In genomic region chr1:183793913-183794445, GRCm38 (mm10) we compare ENCODE assay signal across 11 mouse cellular contexts.
DNase-seq lines count a peak whose midpoint lies in the region; ATAC-seq and TF ChIP-seq lines count a peak whose summit lies in the region.
"Had no signal": no experiment of that assay in that cellular context is flagged by ENCODE, and none has a peak within 500 bp of the region (broad histone marks: within the 10 kb centered on the region; RNA-seq: fewer than 3 reads in every experiment).

No protein-coding gene starts in this region.

- H3K27ac ChIP-seq in hindbrain, embryonic 16.5 days (ENCODE audit: low read depth, low read length), result no peak overlapping the region
- H3K27ac ChIP-seq in hindbrain, embryonic 12.5 days, result no peak overlapping the region
- H3K27ac ChIP-seq in lung, postnatal 0 days (ENCODE audit: low read length), result no peak overlapping the region
- H3K27ac ChIP-seq: liver, embryonic 12.5 days had no signal

- peaks cover 3% of the 10 kb centered on the region; the same call in 1 of the 2 replicates for H3K9me3 ChIP-seq in hindbrain, embryonic 16.5 days (ENCODE audit: control insufficient read depth, low read length)
- no peaks in the 10 kb centered on the region for H3K9me3 ChIP-seq in hindbrain, embryonic 12.5 days (replicated peaks)
- H3K9me3 ChIP-seq in lung, postnatal 0 days (ENCODE audit: low read length), result no peaks in the 10 kb centered on the region
- H3K9me3 ChIP-seq: liver, embryonic 12.5 days had no signal

- DNase-seq in retina, adult 2 months (ENCODE audit: low read depth, low spot score), result peak; percentile 6
- no peak for DNase-seq in retina, embryonic 14.5 days (ENCODE audit: low spot score)
- peak; percentile 4 to 23 for DNase-seq in frontal cortex, adult 2 months (ENCODE audit: extremely low spot score in 1 of 2, low spot score in 1 of 2)
- DNase-seq in right cerebral cortex, postnatal 25 days, result peak; percentile 10
- DNase-seq in cerebellum, adult 9-10 months, result no peak
- DNase-seq in lung, postnatal 0 days (ENCODE audit: low spot score), result no peak
- DNase-seq: kidney, postnatal 36 days had no signal

- H3K4me2 ChIP-seq in hindbrain, embryonic 16.5 days (ENCODE audit: low read length), result no peak overlapping the region
- no peak overlapping the region for H3K4me2 ChIP-seq in hindbrain, embryonic 12.5 days (replicated peaks)
- no peak overlapping the region for H3K4me2 ChIP-seq in lung, postnatal 0 days (replicated peaks; ENCODE audit: low read depth, low read length)
- H3K4me2 ChIP-seq: liver, embryonic 12.5 days had no signal

- H3K27me3 ChIP-seq in hindbrain, embryonic 16.5 days (replicated peaks; ENCODE audit: control insufficient read depth, insufficient read depth, low read length), result no peaks in the 10 kb centered on the region
- no peaks in the 10 kb centered on the region for H3K27me3 ChIP-seq in hindbrain, embryonic 12.5 days
- H3K27me3 ChIP-seq in lung, postnatal 0 days (replicated peaks; ENCODE audit: insufficient read depth, low read length), result no peaks in the 10 kb centered on the region
- H3K27me3 ChIP-seq: CH12.LX; liver, embryonic 12.5 days had no signal

- TF ChIP-seq CTCF in lung, postnatal 0 days (IDR thresholded peaks at IDR 0.05), result no peak

- H3K36me3 ChIP-seq in hindbrain, embryonic 16.5 days (ENCODE audit: control insufficient read depth, insufficient read depth, low read length), result no peaks in the 10 kb centered on the region
- no peaks in the 10 kb centered on the region for H3K36me3 ChIP-seq in hindbrain, embryonic 12.5 days
- H3K36me3 ChIP-seq in lung, postnatal 0 days (ENCODE audit: insufficient read depth, low read length), result no peaks in the 10 kb centered on the region
- H3K36me3 ChIP-seq: liver, embryonic 12.5 days had no signal

- no peak overlapping the region for H3K4me3 ChIP-seq in hindbrain, embryonic 16.5 days (ENCODE audit: low read length)
- H3K4me3 ChIP-seq in hindbrain, embryonic 12.5 days, result no peak overlapping the region
- H3K4me3 ChIP-seq in lung, postnatal 0 days (ENCODE audit: low read depth, low read length), result no peak overlapping the region
- H3K4me3 ChIP-seq: liver, embryonic 12.5 days had no signal

- 47% methylated on average over 8 of the region's 8 CpGs for WGBS in hindbrain, embryonic 16.5 days
- 54% methylated on average over 8 of the region's 8 CpGs for WGBS in hindbrain, embryonic 12.5 days
- 10% methylated on average over 8 of the region's 8 CpGs for WGBS in lung, postnatal 0 days

- peak; percentile 37; the same call in 1 of the 2 replicates for ATAC-seq in hindbrain, embryonic 16.5 days
- no peak for ATAC-seq in hindbrain, embryonic 12.5 days (ENCODE audit: low FRiP score)
- no peak for ATAC-seq in lung, postnatal 0 days
- ATAC-seq: liver, embryonic 12.5 days had no signal

- H3K4me1 ChIP-seq in hindbrain, embryonic 16.5 days (ENCODE audit: control insufficient read depth, insufficient read depth, low read depth, low read length), result peaks cover 3% of the 10 kb centered on the region; the same call in 1 of the 2 replicates
- H3K4me1 ChIP-seq in hindbrain, embryonic 12.5 days, result no peaks in the 10 kb centered on the region
- H3K4me1 ChIP-seq in lung, postnatal 0 days (ENCODE audit: insufficient read depth, low read depth, low read length), result no peaks in the 10 kb centered on the region

- H3K9ac ChIP-seq in hindbrain, embryonic 16.5 days (ENCODE audit: low read depth, low read length), result no peak overlapping the region
- H3K9ac ChIP-seq in hindbrain, embryonic 12.5 days, result no peak overlapping the region
- H3K9ac ChIP-seq in lung, postnatal 0 days (replicated peaks; ENCODE audit: low read depth), result no peak overlapping the region
- H3K9ac ChIP-seq: liver, embryonic 12.5 days had no signal

- no peak for TF ChIP-seq EP300 in lung, postnatal 0 days (IDR thresholded peaks at IDR 0.05)

Comparison
In these comparisons a context has a peak if more than half of its experiments do, and no peak if none do; other contexts are left out.
1. DNase-seq: peak in retina, adult 2 months (single experiment), frontal cortex, adult 2 months (2 of 2) and right cerebral cortex, postnatal 25 days (single experiment); none in retina, embryonic 14.5 days (single experiment), cerebellum, adult 9-10 months (single experiment) and lung, postnatal 0 days (single experiment).